Mouse (Mus musculus): ENCODE data around the gene Ccdc60. TPM values are rescaled to one million over a fixed set of nuclear protein-coding genes. Genes with fewer than 3 reads are reported as not detected.
A peak's percentile ranks its signal among the peaks of the same experiment; 100 is the strongest.

The Ccdc60 gene
- polyA plus RNA-seq, 1 experiment from 2014 or later = 0.52 TPM

DNA sequence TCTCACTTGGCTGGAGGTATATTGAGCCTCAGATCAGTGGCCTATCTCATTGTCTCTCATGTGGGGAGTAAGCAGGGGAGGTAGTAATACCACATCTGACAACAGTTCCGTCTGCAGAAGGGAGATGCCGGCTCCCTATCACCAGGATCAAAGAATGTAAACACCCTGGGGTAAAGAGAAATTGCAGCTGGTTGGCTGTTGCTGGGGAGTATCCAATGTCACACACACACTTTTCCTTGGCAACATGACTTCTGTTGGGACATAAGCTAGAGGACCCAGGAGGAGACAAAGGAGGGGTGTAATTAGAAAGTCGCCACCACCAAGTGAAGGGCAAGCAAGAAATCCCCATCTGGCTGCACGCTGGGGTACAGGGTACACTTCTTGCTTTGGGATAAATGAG is 172.7 kb downstream of the Ccdc60 start:
- Histone ChIP-seq H3K36me3 (no peaks in the 10 kb centered on the region), H3K27ac (ENCODE audit: poor library complexity, severe bottlenecking) (no peak overlapping the region), H3K4me1 (replicated peaks) (no peaks in the 10 kb centered on the region), H3K9ac (no peak overlapping the region), H3K27me3 (replicated peaks) (no peaks in the 10 kb centered on the region), H3K4me2 (no peak overlapping the region), H3K9me3 (replicated peaks) (no peaks in the 10 kb centered on the region), H3K4me3 (no peak overlapping the region)
- WGBS = 55% methylated on average over 4 of the region's 4 CpGs
- ATAC-seq (ENCODE audit: insufficient number of reproducible peaks, low FRiP score) = no peak

- H3K9ac ChIP-seq = no peak overlapping the region
- H3K36me3 ChIP-seq = no peaks in the 10 kb centered on the region
- no peaks in the 10 kb centered on the region for H3K4me1 ChIP-seq (replicated peaks)
- no peaks in the 10 kb centered on the region for H3K27me3 ChIP-seq (replicated peaks)
- H3K9me3 ChIP-seq (replicated peaks) = no peaks in the 10 kb centered on the region
- 73% methylated on average over 14 of the region's 14 CpGs for WGBS
- no peak overlapping the region for H3K4me2 ChIP-seq
- no peak overlapping the region for H3K4me3 ChIP-seq
- ATAC-seq (ENCODE audit: insufficient number of reproducible peaks, low FRiP score) = no peak
- H3K27ac ChIP-seq (ENCODE audit: poor library complexity, severe bottlenecking) = no peak overlapping the region
These were observed 173.5 kb downstream of the Ccdc60 start for GRCm38 (mm10) chr5:116115071-116115834.

- Histone ChIP-seq H3K27ac (ENCODE audit: poor library complexity, severe bottlenecking) (no peak overlapping the region), H3K4me1 (replicated peaks) (no peaks in the 10 kb centered on the region), H3K27me3 (replicated peaks) (no peaks in the 10 kb centered on the region), H3K4me2 (no peak overlapping the region), H3K9me3 (replicated peaks) (no peaks in the 10 kb centered on the region; the same call in 1 of the 2 replicates), H3K4me3 (no peak overlapping the region), H3K36me3 (no peaks in the 10 kb centered on the region), H3K9ac (no peak overlapping the region)
- WGBS = 87% methylated on average over 10 of the region's 10 CpGs
- no peak for ATAC-seq (ENCODE audit: insufficient number of reproducible peaks, low FRiP score)
These were observed 180.1 kb downstream of the Ccdc60 start for GRCm38 (mm10) chr5:116108651-116109050.

GRCm38 (mm10) chr5:116084231-116084630 is 204.6 kb downstream of the Ccdc60 start:
- no peak for ATAC-seq (ENCODE audit: insufficient number of reproducible peaks, low FRiP score)
- Histone ChIP-seq H3K9me3 (replicated peaks) (0 out of 2 replicates have a peak, but pooled peaks cover 3% of the 10 kb centered on the region), H3K9ac (no peak overlapping the region), H3K4me2 (no peak overlapping the region), H3K27ac (ENCODE audit: poor library complexity, severe bottlenecking) (no peak overlapping the region), H3K4me3 (no peak overlapping the region), H3K36me3 (no peaks in the 10 kb centered on the region), H3K27me3 (replicated peaks) (peaks cover 36% of the 10 kb centered on the region), H3K4me1 (replicated peaks) (0 out of 2 replicates have a peak, but pooled peaks cover 9% of the 10 kb centered on the region)
- whole genome bisulfite sequencing = 85% methylated on average over 6 of the region's 6 CpGs

- H3K27ac ChIP-seq (ENCODE audit: poor library complexity, severe bottlenecking) = no peak within 1 kb of the TSS
- no peak within 1 kb of the TSS for H3K4me3 ChIP-seq
These were observed 205.7 kb downstream of the Ccdc60 start, which contains the start of gene Tmem233 for GRCm38 (mm10) chr5:116083081-116083480. Gene Tmem233 (minus strand): TSS chr5:116083244.

GRCm38 (mm10) chr5:116082241-116082900 is 206.4 kb downstream of the Ccdc60 start:
- Histone ChIP-seq H3K27me3 (replicated peaks) (peaks cover 36% of the 10 kb centered on the region), H3K9ac (no peak overlapping the region), H3K27ac (ENCODE audit: poor library complexity, severe bottlenecking) (no peak overlapping the region), H3K4me2 (0 out of 2 replicates have a peak overlapping the region, but pooled peaks have one; percentile 16), H3K36me3 (no peaks in the 10 kb centered on the region), H3K9me3 (replicated peaks) (no peaks in the 10 kb centered on the region), H3K4me1 (replicated peaks) (0 out of 2 replicates have a peak, but pooled peaks cover 9% of the 10 kb centered on the region), H3K4me3 (no peak overlapping the region)
- ATAC-seq (ENCODE audit: insufficient number of reproducible peaks, low FRiP score) = no peak
- WGBS = 29% methylated on average over 17 of the region's 17 CpGs

More at GRCm38 (mm10) chr5:116083081-116083480, 205.7 kb downstream of the Ccdc60 start, which contains the start of gene Tmem233:
- Histone ChIP-seq H3K27me3 (replicated peaks) (peaks cover 36% of the 10 kb centered on the region), H3K4me1 (replicated peaks) (0 out of 2 replicates have a peak, but pooled peaks cover 9% of the 10 kb centered on the region), H3K9me3 (replicated peaks) (no peaks in the 10 kb centered on the region), H3K36me3 (no peaks in the 10 kb centered on the region), H3K4me2 (peak within 1 kb of the TSS; percentile 16; the same call in 1 of the 2 replicates), H3K9ac (no peak within 1 kb of the TSS)
- no peak for ATAC-seq (ENCODE audit: insufficient number of reproducible peaks, low FRiP score)
- 9% methylated on average over 17 of the region's 17 CpGs for WGBS

DNA sequence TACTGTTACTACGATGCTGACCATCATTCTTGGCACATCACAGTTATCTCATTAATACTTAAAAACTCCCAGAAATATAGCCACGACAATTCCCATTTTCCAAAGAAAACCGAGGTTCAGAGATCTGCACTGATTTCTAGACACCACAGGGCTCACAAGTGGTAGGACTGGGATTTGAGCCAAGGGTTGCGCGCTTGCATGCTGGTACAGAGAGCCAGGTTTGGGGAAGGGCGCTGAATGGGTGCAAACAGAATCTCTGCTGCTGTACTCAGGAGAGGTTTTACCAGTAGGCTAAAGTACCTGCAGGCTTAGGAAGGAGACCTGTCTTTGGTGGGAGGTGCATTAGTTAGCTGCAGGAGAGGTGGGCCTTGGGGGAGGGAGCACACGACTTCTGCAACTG is 207.2 kb downstream of the Ccdc60 start:
- Histone ChIP-seq H3K4me1 (replicated peaks) (0 out of 2 replicates have a peak, but pooled peaks cover 9% of the 10 kb centered on the region), H3K4me3 (no peak overlapping the region), H3K27ac (ENCODE audit: poor library complexity, severe bottlenecking) (no peak overlapping the region), H3K9ac (no peak overlapping the region), H3K9me3 (replicated peaks) (no peaks in the 10 kb centered on the region), H3K4me2 (no peak overlapping the region), H3K27me3 (replicated peaks) (peaks cover 36% of the 10 kb centered on the region), H3K36me3 (no peaks in the 10 kb centered on the region)
- no peak for ATAC-seq (ENCODE audit: insufficient number of reproducible peaks, low FRiP score)
- 73% methylated on average over 7 of the region's 7 CpGs for WGBS

- 0 out of 2 replicates have a peak, but pooled peaks cover 9% of the 10 kb centered on the region for H3K4me1 ChIP-seq (replicated peaks)
- no peak overlapping the region for H3K4me3 ChIP-seq
- ATAC-seq (ENCODE audit: insufficient number of reproducible peaks, low FRiP score) = no peak
- H3K27me3 ChIP-seq (replicated peaks) = peaks cover 36% of the 10 kb centered on the region
- no peaks in the 10 kb centered on the region for H3K36me3 ChIP-seq
- no peak overlapping the region for H3K4me2 ChIP-seq
- WGBS = 36% methylated on average over 6 of the region's 6 CpGs
- no peak overlapping the region for H3K27ac ChIP-seq (ENCODE audit: poor library complexity, severe bottlenecking)
- no peaks in the 10 kb centered on the region for H3K9me3 ChIP-seq (replicated peaks)
- no peak overlapping the region for H3K9ac ChIP-seq
These were observed 208.0 kb downstream of the Ccdc60 start for GRCm38 (mm10) chr5:116080736-116081135.

Other genes starting within 250 kb of the Ccdc60 start
- gene Tmem233, start 205.7 kb downstream of the Ccdc60 start, polyA plus RNA-seq (2016; fragmentation: Nextera tagmentation; extraction: Ambion mirVana) = not detected in 2 replicates
- gene Hspb8, start 133.9 kb upstream of the Ccdc60 start, polyA plus RNA-seq (2016; fragmentation: Nextera tagmentation; extraction: Ambion mirVana) = 37.7 and 37.9 TPM in 2 replicates